Mouse (Mus musculus) skeletal muscle tissue, adult 2 months (tissue): ENCODE measurements around the gene Pakap.
A peak's percentile ranks its signal among the peaks of the same experiment; 100 is the strongest.

Experiments used
- DNase-seq: peaks from one replicate; pipeline ENCODE4 v3.0.0-alpha.2; 2012; ENCODE audit warnings: low read depth, low spot score

The Pakap gene

DNA sequence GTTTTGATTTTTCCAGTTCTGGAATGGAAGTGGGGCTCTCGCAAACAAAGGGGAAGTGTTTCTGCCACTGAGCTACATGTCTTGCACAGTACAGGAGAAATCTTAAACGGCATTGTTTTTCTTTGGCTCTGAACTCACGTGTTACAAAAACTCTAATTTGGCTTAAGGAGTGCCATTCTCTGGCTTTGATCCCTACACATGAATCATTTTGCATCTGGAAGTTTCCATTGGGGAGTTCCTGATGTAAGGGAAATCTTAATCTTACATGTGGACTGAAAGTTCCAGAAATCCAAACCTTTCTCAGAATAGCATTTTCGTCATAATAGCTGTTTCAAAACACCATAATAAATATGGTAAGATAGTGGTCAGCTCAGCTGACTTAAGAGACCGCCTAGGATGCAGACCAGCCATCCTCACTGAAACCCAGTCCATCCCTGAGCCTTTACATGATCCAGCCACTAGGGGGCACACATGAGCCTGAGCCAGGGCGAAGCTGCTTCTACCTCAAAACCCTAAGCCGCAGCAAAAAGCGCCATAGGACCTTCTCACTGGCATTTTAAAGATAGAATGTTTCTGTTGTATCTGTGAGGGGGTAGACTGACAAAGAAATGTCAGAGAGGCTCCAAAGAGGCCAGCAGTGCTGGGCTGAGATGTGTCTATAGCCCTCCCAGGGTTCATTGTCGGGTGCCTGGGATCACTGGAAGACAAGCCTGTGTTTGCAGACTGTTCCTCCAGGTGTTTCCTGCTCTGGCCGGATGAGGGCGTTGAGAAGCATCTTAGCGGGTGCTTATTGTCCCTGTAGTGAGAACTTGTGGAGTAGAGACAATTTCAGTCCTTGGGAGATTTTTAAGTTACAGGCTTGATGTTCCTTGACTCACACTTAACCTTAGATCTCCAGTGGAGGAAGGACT lies 105.3 kb downstream of the Pakap start:
- peak; percentile 79 for DNase-seq

DNA sequence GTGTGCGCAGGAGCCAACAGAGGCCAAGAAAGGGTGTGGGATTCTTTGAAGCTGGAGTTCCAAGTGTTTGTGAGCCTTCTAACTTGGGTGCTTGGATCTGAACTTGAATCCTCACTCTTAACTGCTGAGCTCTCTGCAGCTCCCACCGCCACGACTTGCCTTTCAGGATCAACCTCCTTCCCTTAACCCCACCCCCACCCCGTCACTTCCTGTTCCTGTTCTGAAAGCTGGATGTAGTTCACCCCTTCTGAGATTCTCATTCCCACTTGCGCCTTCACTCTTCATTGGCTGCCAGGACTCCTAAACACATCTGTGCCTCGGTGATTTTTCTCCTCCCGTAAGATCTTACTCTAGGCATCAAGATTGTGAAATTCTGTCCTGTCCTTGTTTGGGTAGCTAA lies 106.4 kb downstream of the Pakap start:
- no peak for DNase-seq

DNA sequence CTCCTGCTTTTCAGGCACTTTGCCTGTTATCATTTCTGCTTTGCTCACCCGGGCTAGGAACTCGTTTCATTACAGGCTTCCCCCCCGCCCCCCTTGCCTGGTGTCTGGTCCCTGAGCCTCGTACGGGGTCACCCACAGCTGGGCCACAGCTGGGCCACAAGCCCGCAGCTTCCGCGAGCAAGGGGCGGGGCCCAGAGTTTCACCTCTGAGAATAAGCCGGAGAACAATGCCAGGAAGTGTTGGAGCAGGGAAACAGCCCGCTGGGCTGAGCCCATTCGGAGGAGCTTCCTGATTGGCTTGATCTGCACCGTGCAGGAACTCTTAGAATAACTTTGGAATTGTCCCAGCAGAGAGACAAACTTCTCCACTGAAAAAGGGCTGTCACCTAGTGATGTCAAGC lies 107.4 kb downstream of the Pakap start:
- DNase-seq: peak; percentile 66

DNA sequence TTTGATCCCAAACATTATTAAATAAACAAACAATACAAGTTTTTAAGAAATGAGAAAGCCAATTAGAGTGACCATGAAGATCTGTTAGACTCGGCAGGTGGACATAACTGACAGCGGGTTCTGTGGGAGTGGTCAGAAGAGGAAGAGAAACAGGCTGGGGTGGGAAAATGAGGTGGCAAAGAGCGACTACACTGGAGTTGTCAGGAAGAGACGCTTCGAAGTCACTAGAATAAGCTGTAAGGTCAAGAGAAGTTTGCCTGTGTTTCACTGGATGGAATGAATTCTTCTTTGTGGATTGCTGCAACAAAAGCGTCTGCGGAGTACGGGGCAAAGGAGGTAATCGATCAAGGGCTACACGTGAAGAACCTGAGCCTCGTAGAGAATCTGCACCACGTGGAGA lies 109.9 kb downstream of the Pakap start:
- DNase-seq: no peak

DNA sequence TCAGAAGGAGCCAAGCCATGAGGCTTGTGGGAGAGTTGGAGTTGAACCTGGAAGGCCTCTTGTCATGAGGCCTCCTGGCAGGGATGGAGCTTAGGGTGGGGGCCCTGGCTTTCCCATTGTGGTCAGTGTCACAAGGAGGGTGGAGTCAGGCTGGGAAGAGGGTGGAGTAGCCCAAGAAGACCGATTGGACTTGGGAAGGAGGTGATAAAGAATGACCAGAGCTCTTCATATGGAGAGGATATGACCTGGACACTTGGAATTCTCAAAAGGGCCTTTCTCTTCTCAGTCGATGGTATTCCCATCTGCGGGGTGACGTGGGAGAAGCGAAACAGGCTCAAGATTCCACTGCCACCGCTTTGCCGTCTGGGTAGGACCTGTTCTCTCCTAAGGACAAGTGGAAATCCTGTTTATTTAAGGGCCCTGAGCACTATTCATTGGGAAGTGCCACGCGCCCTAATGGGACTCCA lies 111.0 kb downstream of the Pakap start:
- peak; percentile 40 for DNase-seq

DNA sequence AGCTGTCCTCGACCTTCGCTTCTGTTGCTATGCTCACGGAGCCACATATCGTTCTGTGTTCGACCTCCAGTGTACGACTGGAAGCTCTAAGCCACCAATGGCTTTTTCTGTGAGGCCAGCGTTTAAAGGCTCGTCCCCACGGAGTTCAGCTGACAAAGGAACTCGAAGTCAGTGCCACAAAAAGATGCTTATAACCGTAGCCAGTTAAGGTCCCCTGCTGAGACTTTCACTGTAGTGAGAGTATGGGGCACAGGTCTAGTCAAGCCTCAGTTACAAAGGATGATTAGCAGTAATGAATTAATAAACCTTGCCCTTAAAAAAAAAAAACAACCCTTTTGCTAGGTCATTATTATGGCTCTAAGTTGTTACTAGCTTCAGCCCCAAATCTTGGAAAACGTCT lies 112.2 kb downstream of the Pakap start:
- no peak for DNase-seq

DNA sequence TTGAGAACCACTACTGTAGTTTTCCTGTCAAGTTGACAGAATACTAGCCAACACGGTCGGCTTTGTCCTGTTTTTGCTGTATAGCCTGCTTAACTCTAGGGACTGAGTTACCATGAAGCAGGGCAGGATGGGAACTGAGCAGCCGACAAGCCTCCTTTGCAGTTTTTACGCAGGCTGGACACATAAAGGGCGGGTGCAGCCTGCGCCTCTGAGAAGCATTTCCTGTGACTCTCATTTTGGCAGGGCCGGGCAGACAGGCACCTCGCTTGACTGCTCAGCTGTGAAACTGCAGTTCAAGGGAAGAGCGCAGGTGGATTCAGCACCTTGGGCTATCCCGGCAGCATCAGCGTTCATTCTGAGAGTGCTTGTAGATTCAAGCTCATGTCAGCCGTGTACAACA lies 113.5 kb downstream of the Pakap start:
- DNase-seq: peak; percentile 30

DNA sequence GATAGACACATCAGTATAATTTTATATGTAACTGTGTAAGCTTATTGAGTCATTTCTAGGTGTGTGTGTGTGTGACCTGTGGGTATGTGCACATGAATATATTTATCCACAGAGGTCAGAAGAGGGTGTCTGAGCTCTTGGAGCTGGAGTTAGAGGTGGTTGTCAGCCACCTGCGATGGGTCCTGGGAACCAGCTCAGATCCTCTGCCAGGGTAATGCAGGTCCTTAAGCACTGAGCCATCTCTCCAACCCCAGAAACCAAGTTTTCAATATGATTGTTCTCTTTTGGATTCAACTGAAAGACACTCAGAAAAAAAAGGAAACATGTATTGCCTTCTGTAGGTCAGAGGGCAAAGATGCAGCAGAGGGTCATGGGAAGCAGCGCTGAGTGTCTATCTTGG lies 114.4 kb downstream of the Pakap start:
- no peak for DNase-seq

DNA sequence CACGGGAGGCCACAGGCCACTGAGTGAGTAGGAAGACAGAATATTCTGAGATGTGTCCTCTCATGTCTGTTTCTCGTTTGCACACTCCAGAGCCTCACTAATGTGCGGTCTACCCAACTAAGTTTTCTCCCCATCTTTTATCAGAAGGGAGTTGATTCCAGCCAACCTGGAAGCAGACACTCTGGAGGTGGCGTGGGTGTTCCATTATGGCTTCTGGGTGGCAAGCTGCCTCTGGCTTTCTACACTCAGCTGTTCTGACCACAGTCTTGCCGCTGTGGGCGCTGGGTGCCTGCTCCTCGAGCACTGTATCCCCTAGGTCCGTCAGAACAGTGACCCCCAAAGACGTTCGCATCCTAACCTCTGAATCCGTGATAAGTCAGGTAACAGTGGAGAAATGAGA lies 115.0 kb downstream of the Pakap start:
- no peak for DNase-seq

DNA sequence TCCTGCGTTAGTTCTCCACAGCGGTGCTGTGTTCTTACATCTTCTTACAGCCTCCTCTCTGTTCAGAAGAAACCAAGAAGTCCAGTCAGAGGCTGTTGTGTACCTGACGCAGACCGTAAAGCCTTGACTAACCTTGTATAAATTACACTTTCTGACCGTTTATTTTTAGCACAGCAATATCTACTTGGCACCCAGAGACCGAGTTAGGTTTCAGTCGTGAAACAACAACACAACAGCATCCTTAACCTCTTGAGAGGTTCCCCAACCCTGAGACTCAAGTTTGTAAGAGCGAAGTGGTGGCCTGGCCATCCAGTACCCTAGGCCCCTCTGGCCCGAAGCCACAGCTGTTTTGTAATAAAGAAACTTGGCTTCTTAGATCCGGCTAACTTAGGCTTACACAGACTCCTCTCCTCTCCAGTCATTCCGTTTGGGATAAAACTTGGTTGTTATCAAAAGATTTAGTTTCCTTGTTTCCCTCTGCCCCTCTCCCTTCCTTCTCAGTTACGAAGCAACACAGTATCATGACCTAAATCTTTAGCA lies 116.8 kb downstream of the Pakap start:
- DNase-seq: peak; percentile 52

DNA sequence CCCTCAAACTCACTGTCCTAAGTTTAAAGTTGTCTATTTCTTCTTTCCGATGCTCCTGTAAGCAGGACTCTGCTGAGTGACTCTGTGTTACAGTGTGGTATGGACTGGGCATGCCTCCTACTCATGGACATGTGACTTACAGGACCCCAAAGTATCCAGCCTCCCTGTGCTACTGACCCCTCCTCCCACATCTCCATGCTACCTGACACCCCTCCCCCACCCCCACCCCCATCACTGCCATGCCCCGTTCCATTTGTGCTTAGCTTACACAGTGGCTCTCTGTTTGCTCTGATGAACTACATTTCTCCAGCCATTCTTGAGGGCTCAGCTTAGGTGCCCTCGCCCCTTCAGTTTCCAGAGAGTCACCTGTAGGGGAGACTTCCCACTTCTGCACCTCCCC lies 118.8 kb downstream of the Pakap start:
- no peak for DNase-seq

DNA sequence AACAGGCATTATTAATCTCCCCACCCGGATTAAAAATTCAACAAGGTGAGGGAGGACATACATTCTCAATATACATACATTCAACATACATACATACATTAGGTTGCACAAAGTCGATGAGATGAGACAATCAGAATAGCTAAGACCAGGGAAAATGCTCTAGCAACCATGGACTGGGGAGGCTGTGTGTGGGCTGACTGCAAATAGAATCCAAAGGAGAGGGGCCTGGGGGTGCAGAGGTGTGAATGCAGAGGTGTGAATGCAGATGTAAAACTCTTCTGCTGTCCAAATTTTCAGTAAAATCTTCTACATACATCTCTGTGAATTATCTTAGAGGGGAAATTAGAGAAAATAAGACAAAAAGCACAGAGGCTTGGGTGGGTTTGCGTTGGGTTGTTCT lies 119.6 kb downstream of the Pakap start:
- DNase-seq: no peak

DNA sequence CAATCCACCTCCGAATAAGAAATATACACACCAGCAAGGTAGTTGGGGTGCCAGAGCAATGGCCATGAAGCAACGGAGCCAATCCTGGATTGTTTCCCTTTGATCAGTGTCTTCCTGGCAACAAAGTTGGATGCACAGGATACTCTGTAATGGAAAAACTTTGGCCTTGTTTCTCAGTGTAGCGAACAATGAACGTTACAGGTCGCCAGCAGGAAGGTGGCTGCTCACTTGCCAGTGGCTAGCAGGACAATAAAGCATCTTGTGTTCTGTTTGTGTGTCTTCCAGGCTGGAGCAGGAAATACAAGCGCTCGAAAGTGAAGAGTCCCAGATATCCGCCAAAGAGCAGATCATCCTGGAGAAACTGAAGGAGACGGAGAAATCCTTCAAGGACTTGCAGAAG lies 120.2 kb downstream of the Pakap start:
- DNase-seq: no peak

DNA sequence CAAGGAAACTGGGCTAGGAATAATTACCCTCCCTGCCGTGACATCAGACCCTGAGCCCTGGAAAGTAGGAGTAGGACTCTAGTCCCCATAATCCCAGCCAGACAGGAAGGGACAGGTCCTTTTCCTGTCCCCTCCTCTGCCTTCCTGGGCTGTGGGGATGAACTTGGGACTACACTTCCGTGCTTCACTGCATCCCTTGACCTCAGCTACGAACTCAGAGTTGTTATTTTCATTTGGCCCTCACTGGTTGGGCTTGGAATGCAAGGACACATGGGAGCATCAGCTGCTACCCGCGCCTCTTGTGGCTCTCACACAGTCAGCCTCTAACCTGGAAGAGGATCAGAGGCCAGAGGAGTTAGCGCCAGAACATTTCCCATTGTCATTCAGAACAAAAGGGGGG lies 122.0 kb downstream of the Pakap start:
- DNase-seq: no peak

DNA sequence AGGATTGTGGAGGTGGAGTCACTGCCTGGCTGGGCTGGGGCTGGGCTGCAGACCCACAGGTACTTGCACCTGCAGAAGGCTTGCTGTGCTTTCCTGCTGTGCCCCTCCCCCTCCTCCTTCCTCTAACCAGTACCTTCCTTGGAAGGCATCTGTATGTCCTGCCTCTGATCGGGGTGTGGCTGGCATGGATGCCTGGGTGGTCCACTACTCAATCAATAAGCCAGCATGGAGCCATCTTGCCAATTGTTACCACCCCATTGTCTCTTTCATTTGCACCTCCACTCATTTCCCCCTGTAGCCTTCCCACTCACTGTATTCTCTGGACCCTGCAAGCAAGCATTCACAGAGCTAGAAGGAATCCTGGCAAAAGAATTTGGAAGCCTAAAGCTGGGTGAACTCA lies 122.8 kb downstream of the Pakap start:
- DNase-seq: no peak

DNA sequence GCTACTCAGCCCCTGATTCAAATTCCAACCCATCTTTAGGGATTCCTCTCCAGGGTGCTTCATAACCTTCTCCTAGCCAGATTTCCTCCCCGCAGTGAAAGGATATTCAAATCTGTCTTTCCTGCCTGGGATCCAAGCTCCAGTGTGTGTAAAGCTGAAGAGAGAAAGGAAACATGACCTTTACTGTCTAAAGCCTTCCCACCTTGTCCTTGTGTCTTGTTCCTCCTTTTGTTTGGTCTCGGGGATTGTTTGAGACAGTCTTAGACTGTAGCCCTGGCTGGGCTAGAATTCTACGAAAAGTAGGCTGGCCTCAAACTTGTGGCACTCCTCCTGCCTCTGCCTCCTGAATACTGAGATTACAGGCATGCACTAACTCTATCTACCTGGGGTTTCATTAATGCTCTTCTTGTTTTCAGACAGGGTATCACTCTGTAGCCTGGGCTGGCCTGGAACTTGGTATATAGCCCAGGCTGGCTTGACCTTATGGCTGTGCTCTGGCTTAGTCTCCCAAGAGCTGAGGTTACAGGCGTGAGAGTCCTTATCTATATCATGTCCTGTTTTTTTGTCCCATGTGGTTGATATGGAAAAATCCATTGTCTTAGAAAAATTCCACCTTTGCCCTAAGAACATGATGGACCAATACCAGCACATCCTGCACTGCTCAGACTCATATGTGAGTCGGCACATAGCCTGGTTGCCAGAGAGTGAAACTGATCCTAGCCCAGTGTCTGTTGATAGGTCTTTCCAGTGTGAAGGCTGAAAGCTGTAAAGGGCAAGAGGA lies 126.6 kb downstream of the Pakap start:
- DNase-seq: peak; percentile 32

DNA sequence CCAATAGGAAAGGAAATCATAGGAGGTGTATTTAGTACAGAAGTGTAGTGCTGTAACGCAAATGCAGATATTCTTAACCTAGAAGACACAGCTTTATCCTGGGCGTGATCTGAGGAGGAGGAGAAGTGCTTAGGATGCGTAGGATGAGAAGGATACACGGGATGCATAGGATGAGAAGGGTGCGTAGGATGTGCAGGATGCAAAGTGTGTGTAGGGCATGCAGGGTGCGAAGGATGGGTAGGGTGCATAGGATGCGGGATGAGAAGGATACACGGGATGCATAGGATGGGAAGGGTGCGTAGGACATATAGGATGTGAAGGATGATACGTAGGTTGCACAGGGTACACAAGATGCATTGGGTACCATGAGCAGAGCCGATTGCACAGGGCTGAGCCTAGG lies 129.0 kb downstream of the Pakap start:
- DNase-seq: no peak

DNA sequence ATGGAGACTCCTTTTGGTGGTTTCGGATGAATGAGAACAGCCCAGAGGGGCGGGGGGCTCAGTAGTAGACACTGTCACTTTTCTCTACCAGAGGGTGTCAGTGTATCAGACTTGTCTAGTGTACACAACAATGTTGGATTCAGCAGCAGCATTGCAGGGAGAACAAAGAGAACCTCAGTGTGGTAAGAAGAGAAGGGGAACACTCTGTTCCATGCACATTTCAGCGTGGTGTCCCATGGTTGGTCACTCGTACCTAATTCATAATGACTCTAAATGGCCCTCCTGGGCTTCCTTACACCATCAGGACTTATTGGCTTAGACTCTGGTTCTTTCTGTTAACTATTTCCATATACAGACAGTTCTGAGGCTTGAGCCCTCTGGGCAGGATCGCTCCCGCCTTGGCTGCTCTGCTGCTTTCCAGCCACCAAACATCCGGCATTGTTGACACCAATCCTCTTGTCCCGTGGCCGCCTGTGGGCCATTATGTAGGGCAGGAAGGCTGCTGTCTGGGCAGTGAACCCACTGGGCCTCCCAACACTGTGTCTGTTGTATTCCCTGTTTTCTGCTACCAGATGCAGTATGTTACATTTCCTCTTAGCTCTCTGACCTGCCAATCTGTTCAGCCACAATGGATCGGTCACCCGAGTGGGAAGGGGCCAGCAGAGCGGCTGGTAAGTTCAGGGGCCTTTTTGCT lies 130.1 kb downstream of the Pakap start:
- DNase-seq: no peak

DNA sequence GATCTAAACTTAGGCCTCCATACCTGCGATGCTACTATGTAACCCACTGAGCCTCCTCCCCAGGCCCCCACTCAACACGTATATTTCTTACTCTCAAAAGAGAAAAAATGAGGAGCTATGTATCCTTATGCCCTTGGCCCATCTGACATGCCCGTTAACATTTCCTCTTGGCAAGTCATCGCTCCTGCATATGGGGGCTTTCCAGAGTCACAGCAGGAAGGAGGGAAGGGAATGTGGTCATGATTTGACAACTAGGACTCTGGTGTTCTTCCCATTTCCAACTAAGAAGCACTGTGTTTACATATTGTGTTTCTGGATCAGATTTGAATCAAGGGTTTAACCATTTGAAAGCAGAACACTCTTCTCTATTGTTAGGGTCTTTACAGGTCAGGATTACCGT lies 133.6 kb downstream of the Pakap start:
- DNase-seq: no peak

DNA sequence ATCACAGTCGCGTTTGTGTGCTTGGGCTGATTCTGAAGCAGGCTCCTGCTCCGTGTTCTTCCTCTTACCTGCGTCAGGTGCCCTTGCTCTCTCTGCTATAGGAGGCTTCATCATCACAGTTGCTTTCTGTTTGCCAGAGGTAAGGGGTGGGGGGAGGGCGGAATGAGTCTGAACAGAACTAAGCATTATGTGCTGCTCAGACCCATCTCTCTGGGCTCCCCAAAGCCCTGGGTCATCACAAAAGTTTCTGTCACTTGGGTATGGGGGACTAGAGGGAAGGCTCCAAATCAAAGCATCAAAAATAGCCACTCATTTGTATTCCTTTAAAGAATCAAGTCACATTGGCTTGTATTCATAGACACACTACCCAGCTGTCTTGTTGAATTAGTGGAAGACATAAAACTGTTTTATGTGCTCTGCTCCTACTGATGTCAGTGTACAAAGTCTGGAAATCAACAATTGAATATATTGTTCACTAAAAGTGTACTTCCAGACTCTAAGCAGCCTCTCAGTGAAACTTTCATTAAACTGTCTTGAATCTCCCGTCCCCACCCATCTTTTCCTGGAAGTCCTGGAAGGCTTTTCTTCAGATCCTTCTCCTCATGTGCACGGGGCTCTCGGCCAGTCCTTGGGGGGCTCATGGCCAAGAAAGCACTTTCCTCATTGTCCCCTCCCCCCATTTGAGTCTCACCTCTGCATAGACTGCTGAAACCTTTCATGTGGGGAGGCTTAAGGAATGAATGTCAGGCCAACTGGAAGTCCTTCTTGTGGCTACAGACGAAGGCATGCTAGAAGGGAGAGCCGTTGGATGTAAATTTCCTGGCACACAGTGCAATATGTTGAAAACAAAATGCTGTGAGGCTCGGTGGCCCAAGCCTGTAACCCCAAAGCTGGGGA lies 135.8 kb downstream of the Pakap start:
- DNase-seq: no peak

DNA sequence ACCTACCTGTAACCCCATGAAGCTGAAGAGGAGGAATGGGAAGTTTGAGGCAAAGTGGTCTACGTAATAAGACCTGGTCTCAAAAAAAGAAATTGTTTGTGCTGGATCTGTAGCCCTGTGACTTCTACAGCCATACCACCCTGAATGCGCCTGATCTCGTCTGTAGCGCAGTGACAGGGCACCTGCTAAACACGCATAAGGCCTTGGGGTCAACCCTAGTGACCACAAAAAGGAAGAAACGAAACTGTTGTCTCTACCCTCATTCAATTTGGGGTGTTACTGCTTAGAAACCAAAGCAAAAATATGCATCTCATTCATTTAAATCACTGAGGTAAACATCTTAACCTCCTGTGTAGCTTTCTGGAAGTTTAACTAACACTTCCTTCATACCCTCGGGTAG lies 136.6 kb downstream of the Pakap start:
- no peak for DNase-seq
